Mouse (Mus musculus): ENCODE data around the gene Ybx1.
"Not testable (repeated sequence)": the region's sequence is repeated elsewhere in the genome, so short reads cannot be mapped to it uniquely, and the experiment has no call there.

Ybx1 gene

DNA sequence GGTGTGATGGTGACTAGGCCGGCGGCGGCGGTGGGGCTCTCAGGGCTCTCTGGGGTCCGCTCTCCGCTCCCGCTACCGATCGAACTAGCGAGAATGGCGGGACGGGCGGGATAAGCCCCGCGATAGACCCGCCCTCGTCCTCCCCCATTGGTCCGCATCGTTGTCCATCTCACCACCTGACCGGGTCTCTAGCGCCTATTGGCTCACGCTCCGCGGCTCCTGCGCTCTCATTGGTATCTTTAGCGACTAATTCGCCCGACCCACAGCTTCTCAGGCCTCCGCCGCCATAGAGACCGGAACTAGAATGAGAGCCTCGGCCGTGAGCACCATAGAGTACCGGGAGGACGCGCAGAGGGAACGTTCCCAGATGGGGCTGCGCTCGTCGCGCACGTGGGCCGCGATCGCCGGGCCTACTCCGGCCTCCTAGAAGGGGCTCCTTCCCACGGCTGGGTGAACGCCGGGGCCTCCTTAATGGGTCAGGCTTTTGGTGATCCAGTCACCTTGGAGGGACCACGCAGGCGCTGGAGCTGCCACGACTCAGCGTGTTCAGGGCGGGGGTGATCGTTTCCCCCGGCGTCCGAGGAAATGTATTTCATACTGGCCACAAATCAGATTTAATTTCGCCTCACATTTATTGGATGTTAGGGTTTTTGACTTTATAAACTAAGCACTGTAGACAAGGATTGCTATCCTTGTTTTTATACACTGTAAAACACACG, at the start of gene Ybx1:
Gene Ybx1 (minus strand): TSS at position 190 of the 719 bp plus-strand sequence.
- peak; percentile 100 for DNase-seq (ENCODE audit: low spot score)

DNA sequence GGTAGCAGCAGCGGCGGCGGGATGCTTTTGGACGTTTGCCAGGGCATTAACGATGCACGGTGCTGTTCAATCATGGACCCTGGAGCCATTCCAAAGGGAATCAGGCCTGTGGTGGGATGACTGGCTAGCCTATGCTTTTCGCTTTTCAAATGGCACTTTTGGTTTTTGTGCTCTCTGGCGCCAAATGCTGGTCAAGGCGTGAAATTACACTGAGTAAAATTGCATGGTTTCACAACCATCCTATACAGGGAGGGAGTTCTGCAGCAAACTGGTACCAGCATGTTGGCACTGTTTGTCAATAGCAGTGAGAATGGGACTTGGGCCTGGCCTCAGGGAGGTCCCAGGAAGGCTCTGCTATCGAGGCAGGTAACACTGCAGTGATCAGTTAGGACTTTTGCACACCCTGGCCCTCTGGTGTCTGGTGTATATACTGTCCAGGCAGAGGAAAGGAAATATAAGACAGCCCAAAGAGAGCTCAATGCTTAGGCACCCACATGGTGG, 44.5 kb upstream of the Ybx1 start:
- DNase-seq (ENCODE audit: low spot score) = peak; percentile 73

DNA sequence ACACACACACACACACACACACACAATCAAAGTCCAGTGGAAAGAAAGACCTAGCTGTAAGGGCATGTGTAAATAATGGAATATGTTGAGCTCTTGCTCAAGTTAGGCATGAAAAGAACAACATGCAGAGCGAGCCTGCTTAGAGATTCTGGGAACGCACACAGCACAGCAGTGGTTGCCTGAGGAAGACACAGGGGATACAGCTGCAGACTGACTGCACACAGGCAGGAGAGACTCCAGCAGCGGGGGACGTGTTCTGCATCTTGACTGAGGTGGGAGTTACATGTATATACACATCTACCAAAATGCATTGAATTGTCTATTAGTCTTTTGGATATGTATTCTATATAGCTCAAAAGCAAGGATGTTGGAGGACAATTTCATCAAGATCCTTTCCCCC, 44.0 kb upstream of the Ybx1 start:
- peak; percentile 2 for DNase-seq (ENCODE audit: low spot score)

DNA sequence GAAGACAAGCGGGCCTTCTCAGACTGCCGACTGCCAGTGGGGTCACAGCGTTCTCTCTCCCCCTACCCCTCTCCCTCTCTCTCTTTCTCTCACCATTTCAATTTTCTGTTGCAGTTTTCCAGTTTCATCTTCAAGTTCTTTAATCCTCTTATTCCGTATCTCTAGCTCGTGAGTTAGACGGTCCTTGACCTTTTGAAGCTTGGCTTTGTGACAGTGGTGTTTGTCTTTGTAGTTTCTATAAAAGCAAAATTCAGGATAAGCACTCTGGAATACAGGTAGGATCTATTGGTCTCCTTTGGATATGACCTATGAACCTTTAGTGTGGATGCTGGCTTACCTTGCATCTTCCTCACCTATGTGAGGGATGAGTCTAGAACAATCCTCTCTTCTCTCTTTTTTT, 39.1 kb upstream of the Ybx1 start:
- DNase-seq (ENCODE audit: low spot score) = no peak

DNA sequence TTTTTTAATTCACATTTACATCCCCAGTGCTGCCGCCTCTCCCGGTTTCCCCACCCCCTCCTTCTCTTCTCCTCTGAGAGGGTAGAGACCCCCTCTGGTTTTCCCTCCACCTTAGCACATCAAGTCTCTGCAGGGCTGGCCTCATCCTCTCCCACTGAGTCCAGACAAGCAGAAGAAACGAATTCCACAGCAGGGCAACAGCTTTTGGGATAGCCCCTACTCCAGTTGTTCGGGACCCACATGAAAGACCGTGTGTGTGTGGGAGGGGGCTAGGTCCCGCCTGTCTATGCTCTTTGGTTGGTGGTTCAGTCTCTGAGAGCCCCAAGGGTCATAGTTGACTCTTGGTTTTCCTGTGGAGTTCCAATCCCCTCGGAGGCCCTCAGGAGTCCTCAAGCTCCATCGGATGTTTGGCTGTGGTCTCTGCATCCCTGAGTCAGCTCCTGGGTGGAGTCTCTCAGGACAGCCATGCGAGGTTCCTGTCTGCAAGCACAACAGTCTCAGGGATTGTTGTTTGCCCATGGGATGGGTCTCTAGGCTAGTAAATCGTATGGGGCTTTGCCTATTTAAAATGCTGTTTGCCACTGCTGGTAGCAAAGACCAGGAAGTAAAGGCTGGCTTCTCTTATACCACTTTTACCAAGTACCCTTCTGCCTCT, 26.6 kb upstream of the Ybx1 start:
- DNase-seq (ENCODE audit: low spot score) = peak; percentile 7

DNA sequence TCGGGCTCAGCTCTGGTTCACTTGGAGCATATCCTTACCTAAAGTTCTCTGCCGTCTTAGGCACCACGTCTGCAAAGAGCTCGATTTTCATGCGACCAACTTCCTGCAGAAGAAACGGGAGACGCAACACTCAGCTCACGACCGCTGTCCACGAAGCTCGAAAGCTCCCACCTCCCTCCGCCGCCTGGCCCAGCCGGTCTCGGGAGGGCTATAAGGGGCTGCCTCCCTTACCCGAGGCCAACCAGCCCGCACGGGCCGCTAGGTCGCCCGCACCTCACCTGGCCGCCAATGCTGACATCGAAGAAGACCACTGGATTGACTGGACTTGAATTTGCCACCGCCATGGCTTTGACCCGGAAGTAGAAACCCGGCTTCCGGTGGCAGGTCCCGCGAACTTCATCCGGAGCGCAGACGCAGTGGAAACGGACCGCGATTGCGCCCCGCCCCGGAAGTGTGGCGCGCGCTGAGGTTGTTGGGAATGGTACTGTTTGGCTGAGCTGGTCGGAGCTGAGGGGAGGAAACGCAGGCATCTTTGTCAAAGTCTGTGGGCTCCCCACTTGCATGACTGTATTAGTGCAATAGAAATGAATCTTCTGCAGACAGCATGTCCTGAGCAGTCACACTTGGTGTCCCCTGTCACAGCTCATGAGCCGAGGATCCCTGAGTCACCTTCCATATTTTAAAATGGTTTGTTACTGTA, 25.9 kb upstream of the Ybx1 start, which contains the start of gene Ppih:
Gene Ppih (minus strand): TSS at position 416 of the 700 bp plus-strand sequence.
- DNase-seq (ENCODE audit: low spot score) = peak; percentile 94

DNA sequence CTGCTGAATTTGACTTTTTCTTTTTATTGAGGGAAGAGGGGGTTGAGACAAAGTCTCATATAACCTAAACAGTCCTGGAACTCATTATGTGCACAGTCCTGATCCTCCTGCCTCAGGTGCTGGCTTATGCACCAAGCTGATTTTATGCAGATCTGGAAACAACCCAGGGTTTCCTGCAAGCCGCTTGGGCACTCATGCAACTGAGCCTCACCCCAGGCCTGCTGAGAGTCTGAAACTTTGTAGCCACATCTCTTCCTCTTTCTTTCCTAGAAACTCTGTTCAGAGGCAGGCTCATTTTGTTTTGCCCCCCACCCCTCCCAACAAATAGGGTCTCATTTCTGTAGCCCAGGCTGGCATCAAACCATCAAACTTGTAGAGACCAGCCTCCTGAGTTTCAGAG, 19.4 kb upstream of the Ybx1 start:
- no peak for DNase-seq (ENCODE audit: low spot score)

DNA sequence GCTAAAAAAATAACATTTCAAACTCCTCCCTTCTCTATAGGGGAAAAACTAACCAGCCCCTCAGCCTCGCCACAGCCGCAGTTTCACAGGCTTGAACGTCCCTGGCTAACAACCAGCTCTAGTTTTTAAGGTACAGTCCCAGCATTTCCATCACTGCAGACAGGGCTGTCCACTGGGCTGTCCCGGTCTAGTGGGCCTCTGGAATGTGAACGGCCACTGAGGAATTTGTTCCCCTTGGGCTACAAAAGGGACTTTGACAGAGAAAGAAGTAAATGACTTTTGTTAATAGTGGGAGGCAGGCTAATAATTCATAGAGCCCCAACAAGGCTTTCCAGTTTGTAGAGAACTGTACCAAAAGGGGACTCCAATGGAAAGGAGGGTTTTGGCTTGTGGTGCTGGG, 11.0 kb upstream of the Ybx1 start:
- no peak for DNase-seq (ENCODE audit: low spot score)

DNA sequence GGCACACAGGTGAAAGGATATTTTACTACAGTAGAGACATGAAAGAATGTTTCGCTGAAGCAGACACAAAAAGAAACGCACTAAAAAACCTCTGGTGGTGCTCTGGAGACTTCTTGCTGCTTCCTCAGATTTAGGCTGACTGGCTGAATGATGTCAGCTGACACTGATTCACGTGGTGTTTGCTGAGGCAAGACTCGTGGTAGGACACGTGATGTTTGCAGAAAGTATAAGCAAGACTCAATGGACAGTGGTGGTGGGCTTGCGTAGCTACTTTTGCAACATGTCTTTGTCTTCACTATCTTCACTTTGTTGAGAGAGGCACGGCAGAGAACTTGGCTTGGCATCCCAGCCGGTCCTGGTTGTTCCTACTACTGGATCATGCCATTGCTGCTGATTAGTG, 8.9 kb upstream of the Ybx1 start:
- DNase-seq (ENCODE audit: low spot score) = no peak

DNA sequence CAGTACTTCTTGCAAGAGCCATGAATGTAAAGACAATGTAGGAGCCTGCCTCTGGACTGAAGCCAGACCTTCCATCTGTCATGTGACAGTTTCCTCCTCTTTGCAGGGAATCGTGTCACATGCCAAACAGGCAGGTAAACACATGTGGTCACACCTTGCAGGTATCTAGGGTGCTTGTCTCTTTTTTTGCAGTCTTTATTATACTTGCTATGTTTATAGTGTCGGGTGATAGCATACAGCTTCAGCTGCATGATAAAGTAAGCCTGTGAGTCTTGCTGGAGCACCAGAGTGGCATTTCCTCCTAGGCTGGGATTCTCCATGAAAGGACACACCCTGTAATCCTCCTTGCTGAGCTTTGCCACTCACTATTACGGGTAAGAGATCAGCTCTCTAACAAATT, 7.4 kb upstream of the Ybx1 start:
- DNase-seq (ENCODE audit: low spot score) = no peak

DNA sequence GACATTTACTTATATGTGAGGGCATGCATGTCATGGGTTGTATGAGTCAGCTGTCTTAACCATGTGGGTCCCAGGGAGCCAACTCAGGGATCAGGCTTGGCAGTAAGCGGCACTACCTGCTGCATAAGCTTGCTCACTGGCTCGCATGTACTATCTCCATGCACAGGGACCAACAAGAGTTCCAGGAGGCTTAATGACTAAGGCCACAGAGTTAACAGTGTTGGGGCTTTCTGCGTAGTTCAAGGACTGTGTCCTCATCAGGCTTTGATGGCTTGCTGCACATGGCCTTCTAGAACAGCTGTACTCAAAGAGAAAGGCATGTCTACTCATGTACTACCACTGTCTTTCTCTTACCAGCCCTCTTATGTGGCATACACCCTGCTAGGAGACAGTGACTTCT, 6.4 kb upstream of the Ybx1 start:
- no peak for DNase-seq (ENCODE audit: low spot score)

DNA sequence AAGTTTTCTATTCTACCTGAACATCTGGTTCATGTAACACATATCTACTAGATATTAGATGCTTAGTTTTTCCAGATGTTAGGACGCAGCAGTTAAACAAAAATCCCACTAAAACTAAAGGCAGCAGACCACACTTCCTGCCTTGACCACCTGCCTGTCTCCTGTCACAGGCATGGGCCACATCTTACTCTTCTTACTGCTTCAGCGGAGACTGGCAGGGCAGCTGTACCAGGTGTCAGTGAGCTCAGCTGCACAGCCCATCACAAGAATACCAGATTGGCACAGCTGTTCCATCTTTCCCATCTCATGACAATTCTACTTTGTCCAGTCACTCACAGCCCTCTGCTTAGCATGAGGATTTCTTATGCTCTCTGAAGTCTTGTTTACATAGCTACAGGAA, 3.0 kb upstream of the Ybx1 start:
- DNase-seq (ENCODE audit: low spot score) = no peak

DNA sequence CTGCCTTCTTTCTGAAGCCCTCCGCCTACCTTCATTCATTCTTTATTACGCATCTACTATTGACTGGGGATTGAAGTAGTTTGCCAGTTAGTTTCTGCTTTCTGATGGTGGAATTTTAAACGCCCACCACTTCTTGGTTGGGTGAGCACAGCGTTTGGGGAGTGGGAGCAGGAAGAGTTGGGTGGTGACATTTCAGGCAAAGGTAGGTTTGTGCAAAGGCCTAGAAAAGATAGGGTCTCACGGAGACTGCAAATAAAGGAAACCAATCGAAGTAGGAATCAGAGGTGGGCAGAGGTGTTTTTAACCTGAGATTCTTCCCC, 690 bp upstream of the Ybx1 start:
- DNase-seq (ENCODE audit: low spot score) = no peak

DNA sequence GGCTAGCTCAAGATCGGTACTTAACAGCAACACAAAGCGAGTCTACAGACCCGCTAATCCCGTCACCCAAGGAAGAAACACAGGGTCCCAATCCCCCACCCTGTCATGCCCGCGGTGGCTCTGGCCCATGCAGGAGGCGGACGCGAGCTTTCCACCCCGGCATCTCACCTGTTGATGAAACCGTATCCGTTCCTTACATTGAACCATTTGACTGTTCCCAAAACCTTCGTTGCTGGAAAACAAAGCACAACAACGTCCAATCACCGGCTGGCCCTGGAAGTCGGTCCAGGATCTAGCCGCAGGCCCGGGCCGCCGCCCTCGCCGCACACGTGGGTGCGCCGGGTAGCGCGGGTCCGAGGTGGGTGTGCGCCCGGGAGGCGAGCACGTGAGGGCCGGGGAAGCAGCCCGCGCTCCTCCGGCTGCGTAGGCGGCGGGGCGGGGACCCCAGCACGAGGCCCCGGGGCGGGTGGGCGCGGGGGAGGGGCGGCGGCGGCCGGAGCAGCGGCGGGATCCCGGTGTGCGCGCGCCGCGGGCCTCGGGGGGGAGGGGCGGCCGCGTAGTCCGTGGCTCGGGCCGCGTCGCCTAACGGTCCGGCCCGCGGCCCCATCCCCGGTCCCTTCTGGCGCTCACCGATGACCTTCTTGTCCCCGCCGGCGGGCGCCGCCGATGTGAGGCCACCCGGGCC, 688 bp downstream of the Ybx1 start:
- peak; percentile 32 for DNase-seq (ENCODE audit: low spot score)

DNA sequence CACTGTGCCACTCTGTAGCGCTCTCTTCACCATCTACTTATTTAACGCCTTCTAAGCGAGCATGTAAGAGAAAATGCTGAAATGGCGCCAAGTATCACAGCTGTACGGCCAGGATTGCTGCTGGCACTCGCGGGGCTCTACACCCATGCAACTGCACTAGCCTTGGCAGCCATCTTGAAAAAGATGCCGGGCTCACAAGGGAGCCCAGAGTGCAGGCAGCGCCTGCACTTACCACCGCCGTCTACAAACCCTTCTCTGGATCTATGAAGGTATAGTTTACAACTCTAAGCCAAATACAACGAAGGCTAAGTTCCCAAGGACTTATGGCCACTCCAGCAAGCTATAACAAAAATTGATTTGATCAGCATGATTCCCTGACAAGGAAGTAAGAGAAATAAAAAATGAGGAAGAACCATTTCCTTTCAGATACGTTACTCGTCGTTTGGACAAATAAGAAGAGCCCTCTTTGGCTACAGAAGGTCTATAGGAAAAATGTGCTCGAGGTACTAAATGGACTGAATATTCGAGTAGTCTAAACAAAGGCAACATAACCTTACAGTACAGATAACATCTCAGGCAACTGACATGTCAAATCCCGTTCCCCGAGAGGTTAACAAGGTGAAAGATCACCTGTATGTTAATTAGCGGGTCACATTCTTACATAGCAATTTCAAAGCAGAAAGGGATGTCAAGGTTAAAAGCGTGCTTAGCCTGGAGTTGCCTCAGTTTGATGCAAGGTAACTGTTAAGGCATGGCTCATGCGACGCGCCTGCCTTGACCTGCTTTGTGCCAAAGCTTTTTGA, 1.4 kb downstream of the Ybx1 start:
- DNase-seq (ENCODE audit: low spot score) = peak; percentile 66

DNA sequence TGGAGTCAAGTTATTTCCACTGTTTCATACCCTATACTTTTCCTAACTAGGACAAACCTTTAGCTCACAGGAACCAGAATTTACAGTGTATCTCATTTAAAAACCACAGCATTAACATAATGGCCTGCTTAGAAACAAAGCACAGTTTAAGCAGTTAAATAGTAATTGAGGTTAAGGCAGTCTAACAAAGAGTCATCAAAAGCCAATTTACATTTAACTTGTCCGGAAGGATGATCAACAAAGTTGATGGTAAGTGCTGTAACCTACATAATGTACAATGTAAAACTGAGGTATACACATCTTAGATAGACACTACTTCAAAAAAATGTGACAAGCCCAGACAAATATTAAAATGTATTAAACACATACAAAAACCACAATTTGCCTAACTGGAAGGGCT, 2.5 kb downstream of the Ybx1 start:
- DNase-seq (ENCODE audit: low spot score) = no peak

DNA sequence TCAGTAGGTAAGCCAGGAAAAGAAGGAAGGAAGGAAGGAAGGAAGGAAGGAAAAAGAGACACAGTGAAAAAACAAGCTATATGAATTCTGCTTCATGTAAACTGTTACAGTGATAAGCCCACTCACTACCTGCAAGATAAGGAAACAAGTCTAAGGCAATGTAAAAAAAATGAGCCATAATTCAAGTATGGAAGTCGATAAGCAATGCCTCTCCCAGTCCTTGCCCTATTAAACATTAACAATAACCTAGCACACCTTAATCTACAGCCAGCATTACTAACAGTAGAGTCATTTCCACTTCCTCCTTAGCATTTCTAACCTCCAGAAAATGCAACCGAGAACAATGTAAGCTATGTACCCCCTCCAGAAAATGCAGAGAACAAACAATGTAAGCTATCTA, 9.1 kb downstream of the Ybx1 start:
- no peak for DNase-seq (ENCODE audit: low spot score)

DNA sequence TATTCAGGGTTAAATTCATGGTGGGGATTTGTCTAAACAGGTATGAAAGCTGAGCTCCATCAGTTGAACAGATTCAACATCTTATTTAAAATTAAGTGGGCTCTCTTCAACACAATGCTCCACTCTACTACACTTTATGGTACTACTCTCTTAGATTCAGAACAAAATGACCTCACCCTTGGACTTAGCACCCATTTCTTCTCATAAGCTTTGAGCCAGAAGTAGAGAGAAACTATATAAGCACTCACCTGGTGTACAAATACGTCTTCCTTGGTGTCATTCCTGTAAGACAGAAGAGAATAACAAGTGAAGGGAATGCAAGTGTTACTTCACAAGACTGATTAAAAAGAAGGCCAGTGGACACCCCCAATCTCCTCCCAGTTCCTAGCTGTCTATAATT, 9.5 kb downstream of the Ybx1 start:
- no peak for DNase-seq (ENCODE audit: low spot score)

DNA sequence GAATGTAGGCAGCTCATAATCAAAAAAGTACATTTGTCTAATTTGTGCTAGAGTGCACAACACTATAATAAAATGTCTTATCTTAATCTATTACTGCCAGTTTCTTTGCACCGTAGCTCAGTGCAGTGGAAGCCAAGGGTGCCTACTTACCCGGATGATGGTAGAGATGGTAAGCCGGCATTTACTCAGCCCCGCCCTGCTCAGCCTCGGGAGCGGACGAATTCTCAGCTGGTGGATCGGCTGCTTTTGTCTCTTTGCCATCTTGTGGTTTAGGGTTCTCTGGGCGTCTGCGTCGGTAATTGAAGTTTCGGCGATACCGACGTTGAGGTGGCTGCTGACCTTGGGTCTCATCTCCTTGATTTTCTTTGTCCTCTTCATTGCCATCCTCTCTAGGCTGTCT, 15.6 kb downstream of the Ybx1 start:
- DNase-seq (ENCODE audit: low spot score) = not testable (repeated sequence)

DNA sequence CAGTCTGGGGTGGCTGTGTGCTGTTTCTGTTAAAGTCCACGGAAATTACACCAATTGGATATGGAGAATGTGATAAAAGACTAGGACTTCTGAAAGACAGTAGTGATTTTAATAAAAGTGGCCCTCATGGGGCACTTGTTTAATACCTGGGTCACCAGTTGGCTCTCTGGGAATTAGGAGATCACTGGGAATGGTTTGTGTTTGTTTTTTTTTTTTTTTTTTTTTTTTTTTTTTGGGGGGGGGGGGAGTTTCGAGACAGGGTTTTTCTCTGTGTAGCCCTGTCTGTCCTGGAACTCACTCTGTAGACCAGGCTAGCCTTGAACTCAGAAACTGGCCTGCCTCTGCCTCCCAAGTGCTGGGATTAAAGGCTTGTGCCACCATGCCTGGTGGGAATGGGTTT, 18.7 kb downstream of the Ybx1 start:
- DNase-seq (ENCODE audit: low spot score) = no peak

DNA sequence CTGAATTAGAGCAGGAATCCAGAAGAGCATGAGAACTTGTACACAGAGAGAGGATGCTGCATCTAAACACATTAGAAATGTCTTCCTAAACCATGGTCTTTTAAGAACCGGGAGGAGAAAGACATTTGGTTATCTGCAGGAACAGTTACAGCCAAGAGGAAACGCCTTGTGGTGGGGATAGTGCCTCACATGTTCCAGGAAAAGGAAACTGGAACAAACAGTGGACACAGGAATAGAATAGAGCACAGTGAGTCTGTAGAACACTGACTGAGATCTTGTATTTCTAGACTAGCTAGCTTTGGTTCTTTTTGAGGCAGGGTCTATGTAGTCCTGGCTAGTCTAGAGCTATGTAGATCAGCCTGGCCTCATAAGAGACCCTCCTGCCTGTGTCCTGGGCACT, 19.2 kb downstream of the Ybx1 start:
- DNase-seq (ENCODE audit: low spot score) = no peak

DNA sequence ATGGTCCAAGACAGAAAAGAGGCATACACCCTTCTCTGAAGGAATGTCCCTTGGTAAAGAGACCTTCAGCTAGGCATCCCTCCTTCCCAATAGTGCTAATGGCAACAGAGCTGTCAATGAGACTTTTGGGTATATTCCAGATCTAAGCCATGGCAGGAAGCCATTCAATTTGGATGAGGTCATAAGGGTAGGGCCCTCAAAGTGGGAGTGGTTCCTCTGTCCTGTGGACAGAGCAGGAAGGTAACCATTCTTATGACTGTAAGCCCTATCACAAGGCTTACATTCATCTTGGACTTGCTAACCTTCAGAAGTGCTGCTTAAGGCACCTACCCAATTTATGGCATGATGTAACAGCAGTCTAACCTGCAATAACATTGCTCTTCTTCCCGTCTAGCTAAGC, 19.8 kb downstream of the Ybx1 start:
- no peak for DNase-seq (ENCODE audit: low spot score)
